Mouse (Mus musculus) cerebellum, adult (tissue): ENCODE data around the gene Mettl6.

Experiments
- ATAC-seq: cut with Nextera tagmentation; 2 replicates; pipeline ENCODE4 v1.9.2; 2017; ENCODE audit warnings: mild to moderate bottlenecking, moderate library complexity, mixed read lengths; ENCODE audit not compliant: insufficient number of reproducible peaks, low FRiP score, low TSS enrichment

Gene Mettl6

DNA sequence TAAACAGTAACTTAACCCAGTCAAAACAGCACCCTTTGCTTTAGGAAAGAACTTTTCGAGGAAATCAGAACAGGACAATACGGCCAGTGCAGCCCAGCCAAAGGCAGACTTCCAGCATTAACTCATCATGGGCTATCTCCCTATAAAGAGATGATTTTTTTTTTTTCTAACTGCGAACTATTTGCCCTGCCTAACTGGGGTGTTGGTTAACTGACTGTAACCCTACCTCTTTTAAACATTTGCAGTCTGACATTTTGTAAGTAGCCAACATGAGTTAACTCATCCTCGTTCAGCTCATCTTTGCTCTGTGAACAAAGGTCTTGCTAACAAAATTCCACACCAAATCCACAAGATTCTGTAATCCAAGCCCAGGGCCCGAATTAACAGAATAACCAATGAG, 60.4 kb downstream of the Mettl6 start:
- ATAC-seq, result no peak

DNA sequence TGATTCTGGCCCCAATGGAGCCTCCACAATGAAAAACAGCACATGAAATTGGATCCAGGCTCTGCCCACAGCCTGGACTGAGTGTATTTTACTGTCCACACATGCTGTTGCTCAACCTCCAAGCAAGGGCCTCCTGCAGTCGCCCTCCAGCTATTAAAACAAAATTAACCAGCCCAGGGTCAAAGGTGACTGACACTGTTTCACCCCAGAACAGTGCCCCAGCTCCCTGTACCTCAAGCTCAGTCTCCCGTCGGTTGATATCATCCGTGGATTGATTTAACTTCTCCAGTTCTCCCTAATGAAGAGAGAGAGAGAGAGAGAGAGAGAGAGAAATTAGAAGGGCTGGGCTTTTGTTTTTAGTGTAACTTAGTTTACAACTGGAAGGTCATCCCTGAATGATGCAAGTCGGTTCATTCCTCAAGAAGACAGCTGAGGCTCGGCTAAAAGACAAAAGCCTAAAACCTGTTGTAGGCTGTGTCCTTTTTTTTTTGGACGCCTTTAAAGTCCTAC, 60.9 kb downstream of the Mettl6 start:
- no peak for ATAC-seq

DNA sequence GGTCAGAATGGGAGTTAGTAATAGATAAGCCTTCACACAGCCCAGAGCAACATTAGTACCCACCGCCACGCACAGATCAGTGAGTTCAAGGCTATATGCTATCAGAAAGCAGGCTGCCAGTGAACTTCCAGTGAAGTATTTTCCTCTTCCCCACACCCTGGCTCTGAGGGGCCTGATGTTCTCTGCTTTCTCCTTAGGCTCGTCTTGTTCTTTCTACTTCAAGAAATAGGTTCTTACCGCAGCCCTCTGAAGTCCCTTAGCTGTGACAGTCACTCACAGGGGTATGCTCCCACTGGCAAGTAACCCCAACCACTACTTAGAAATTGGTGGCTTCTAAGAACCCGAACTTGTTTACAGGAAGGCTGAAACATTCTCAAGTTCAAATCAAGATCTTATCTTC, 61.7 kb downstream of the Mettl6 start:
- ATAC-seq, result no peak

DNA sequence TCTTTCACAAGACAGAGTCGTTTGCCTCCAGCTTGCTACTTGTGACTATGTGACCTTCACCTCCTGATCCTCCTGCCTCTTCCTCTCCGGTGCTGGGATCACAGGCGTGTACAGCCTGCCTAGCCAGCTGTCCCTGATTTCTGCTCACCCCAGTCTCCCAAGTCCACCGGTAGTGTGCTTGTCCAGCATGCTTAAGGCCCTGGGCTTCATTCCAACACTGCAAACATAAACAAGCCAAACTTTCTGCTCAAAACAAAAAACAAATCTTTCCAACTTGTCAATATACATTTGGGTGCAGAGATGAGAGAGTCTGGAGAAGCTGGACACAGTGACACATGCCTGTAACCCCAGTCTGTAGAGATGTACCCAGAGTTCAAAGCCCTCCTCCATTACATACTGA, 62.4 kb downstream of the Mettl6 start:
- no peak for ATAC-seq

DNA sequence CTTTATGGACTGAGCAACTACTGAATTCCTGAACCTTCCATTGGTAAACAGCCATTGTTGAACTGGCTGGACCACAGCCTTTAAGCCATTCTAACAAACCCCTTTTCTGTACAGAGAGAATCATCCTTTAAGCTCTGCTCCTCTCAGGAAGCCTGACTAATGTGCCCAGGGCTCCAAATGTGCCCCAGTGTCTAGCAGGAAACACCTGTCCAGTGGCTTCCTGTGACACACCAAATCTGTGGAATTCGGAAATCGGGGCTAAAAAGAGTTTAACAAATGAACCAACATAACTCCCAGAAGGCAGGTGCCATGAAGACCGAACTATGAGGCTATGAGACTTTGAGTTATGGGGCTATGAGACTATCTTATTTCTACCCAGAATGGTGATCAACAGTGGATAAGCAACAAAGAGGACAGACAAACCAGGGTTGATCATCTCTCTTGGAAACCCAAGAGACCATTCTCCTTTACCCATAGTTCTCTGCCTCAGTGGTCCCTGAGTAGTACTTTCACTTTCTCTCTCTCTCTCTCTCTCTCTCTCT, 63.0 kb downstream of the Mettl6 start:
- no peak for ATAC-seq

DNA sequence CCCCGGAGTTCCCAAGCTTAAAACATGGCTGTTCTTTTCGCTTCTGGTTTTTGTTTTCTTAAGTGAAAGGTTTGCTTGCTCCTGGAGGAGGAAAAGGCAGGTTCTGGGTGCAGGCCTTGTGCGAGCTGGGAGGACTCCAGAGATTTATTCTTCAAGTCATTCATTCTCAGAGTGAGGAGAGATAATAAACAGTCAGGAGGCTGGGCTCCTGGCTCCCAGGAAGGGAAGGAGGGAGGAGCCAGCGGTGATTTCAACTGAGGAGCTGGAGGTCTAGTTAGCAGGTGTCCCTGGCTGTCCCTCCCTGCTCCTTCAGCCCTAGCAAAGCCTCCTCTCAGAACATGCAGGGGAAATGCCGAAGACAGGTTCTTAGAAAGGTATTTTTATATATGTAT, 65.8 kb downstream of the Mettl6 start:
- ATAC-seq, result no peak

DNA sequence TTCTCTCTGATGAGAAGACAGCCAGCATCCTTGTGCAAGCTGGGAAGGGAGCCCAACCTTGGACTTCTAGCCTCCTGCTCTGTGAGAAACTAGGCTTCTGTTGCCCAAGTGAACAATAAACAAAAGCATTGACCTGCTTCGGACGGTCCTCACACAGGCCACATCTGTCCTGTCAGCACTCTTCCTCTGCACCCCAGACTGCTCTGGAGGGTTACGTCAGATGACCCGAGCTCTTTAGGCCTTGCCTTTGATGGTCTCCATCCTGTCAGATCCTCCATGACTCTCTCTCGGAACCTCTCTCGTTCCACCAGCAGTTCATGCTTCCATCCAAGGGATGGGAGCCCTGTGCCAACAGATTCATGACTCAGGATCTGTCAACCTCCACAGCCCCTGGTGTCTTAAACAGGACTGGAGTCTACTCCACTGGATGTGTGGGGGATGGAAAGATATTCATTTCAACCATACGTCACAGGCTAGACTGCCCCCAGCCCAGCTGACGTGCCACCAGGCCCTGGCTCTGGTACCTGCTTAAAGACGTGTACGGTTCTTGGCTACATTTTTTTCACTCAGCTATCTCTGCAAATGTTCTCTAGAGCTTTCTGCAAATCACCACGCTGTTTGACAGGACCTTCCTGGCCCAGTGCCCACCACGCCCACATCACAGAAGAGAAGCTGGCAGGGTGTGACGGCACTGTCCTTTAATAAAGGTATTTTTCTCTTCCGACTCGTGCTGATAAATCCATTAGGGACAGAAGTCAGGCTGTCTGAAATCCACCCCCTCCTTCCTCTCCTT, 66.4 kb downstream of the Mettl6 start:
- peak; percentile 42 for ATAC-seq
